Mouse (Mus musculus) testis, postnatal 10 days (tissue): Measurements from ENCODE around the gene Adad2.

Experiments used
- DNase-seq: peaks from one replicate; pipeline ENCODE4 v3.0.0; 2021; ENCODE audit warnings: low spot score

Gene Adad2

GRCm38 (mm10) chr8:119616811-119617210 is 4.3 kb downstream of the Adad2 start:
- DNase-seq = no peak

- DNase-seq = no peak
Measured at GRCm38 (mm10) chr8:119617586-119617985, 5.0 kb downstream of the Adad2 start.

- no peak for DNase-seq
Measured at GRCm38 (mm10) chr8:119618887-119619286, 6.3 kb downstream of the Adad2 start.

GRCm38 (mm10) chr8:119620116-119620840 is 7.7 kb downstream of the Adad2 start:
- no peak for DNase-seq

- no peak for DNase-seq
Measured at GRCm38 (mm10) chr8:119620848-119621465, 8.4 kb downstream of the Adad2 start.

GRCm38 (mm10) chr8:119622555-119622954 is 10.0 kb downstream of the Adad2 start:
- no peak for DNase-seq

GRCm38 (mm10) chr8:119623061-119623460 is 10.5 kb downstream of the Adad2 start:
- DNase-seq = no peak

- DNase-seq = no peak
Measured at GRCm38 (mm10) chr8:119623744-119624143, 11.2 kb downstream of the Adad2 start.

- no peak for DNase-seq
Measured at GRCm38 (mm10) chr8:119624916-119625315, 12.4 kb downstream of the Adad2 start.

- no peak for DNase-seq
Measured at GRCm38 (mm10) chr8:119625788-119626187, 13.2 kb downstream of the Adad2 start.

- DNase-seq = no peak
Measured at GRCm38 (mm10) chr8:119627199-119627598, 14.7 kb downstream of the Adad2 start.

GRCm38 (mm10) chr8:119627613-119628359 is 15.2 kb downstream of the Adad2 start:
- DNase-seq = no peak

- no peak for DNase-seq
Measured at GRCm38 (mm10) chr8:119630841-119631240, 18.3 kb downstream of the Adad2 start.

- DNase-seq = no peak
Measured at GRCm38 (mm10) chr8:119632246-119632645, 19.7 kb downstream of the Adad2 start.

- no peak for DNase-seq
Measured at GRCm38 (mm10) chr8:119632909-119633308, 20.4 kb downstream of the Adad2 start.

GRCm38 (mm10) chr8:119634616-119635336 is 22.2 kb downstream of the Adad2 start:
- DNase-seq = no peak

GRCm38 (mm10) chr8:119635378-119635777 is 22.8 kb downstream of the Adad2 start, which contains the start of gene Kcng4:
TSS of gene Kcng4 (minus strand) at chr8:119635680.
- no peak for DNase-seq

- no peak for DNase-seq
Measured at GRCm38 (mm10) chr8:119635958-119636357, 23.4 kb downstream of the Adad2 start.

- no peak for DNase-seq
Measured at GRCm38 (mm10) chr8:119636766-119637165, 24.2 kb downstream of the Adad2 start.

GRCm38 (mm10) chr8:119637381-119637780 is 24.8 kb downstream of the Adad2 start:
- no peak for DNase-seq

GRCm38 (mm10) chr8:119638261-119638660 is 25.7 kb downstream of the Adad2 start:
- DNase-seq = no peak

GRCm38 (mm10) chr8:119639798-119640197 is 27.3 kb downstream of the Adad2 start:
- DNase-seq = no peak
